Mouse (Mus musculus): Measurements from ENCODE around the gene Ewsr1. TPM values are rescaled to one million over a fixed set of nuclear protein-coding genes. Genes with fewer than 3 reads are reported as not detected.

Ewsr1 gene
- polyA plus RNA-seq, 1 experiment from 2014 or later = 463 TPM

- no peak for ATAC-seq (replicated peaks; ENCODE audit: extremely low read depth, insufficient read depth, low FRiP score)
- Histone ChIP-seq H3K9ac (ENCODE audit: low read length) (peak overlapping the region; percentile 42; the same call in 1 of the 2 replicates), H3K27me3 (ENCODE audit: control insufficient read depth, insufficient read depth, low read length) (peaks cover 41% of the 10 kb centered on the region), H3K36me3 (ENCODE audit: control insufficient read depth, insufficient read depth) (no peaks in the 10 kb centered on the region), H3K4me1 (ENCODE audit: control insufficient read depth, insufficient read depth, low read length) (peaks cover 51% of the 10 kb centered on the region), H3K27ac (ENCODE audit: low read length) (no peak overlapping the region), H3K4me3 (ENCODE audit: low read length) (peak overlapping the region; percentile 44), H3K4me2 (ENCODE audit: low read depth, low read length) (peak overlapping the region; percentile 85), H3K9me3 (replicated peaks; ENCODE audit: control insufficient read depth, low read length) (no peaks in the 10 kb centered on the region)
- WGBS = 41% methylated on average over 13 of the region's 13 CpGs
These were observed 36.7 kb downstream of the Ewsr1 start for GRCm38 (mm10) chr11:5062326-5062725.

GRCm38 (mm10) chr11:5061413-5062139, 37.5 kb downstream of the Ewsr1 start:
- no peaks in the 10 kb centered on the region for H3K36me3 ChIP-seq (ENCODE audit: control insufficient read depth, insufficient read depth)
- peaks cover 51% of the 10 kb centered on the region for H3K4me1 ChIP-seq (ENCODE audit: control insufficient read depth, insufficient read depth, low read length)
- peaks cover 47% of the 10 kb centered on the region for H3K27me3 ChIP-seq (ENCODE audit: control insufficient read depth, insufficient read depth, low read length)
- H3K4me3 ChIP-seq (ENCODE audit: low read length) = peak overlapping the region; percentile 44
- WGBS = 4% methylated on average over 44 of the region's 62 CpGs
- H3K4me2 ChIP-seq (ENCODE audit: low read depth, low read length) = peak overlapping the region; percentile 85
- H3K27ac ChIP-seq (ENCODE audit: low read length) = 0 out of 2 replicates have a peak overlapping the region, but pooled peaks have one; percentile 12
- peak; percentile 51 for ATAC-seq (replicated peaks; ENCODE audit: extremely low read depth, insufficient read depth, low FRiP score)
- H3K9me3 ChIP-seq (replicated peaks; ENCODE audit: control insufficient read depth, low read length) = no peaks in the 10 kb centered on the region
- H3K9ac ChIP-seq (ENCODE audit: low read length) = peak overlapping the region; percentile 67

- Histone ChIP-seq H3K9me3 (replicated peaks; ENCODE audit: control insufficient read depth, low read length) (no peaks in the 10 kb centered on the region), H3K36me3 (ENCODE audit: control insufficient read depth, insufficient read depth) (no peaks in the 10 kb centered on the region), H3K27ac (ENCODE audit: low read length) (no peak overlapping the region), H3K27me3 (ENCODE audit: control insufficient read depth, insufficient read depth, low read length) (peaks cover 53% of the 10 kb centered on the region), H3K9ac (ENCODE audit: low read length) (peak overlapping the region; percentile 67), H3K4me3 (ENCODE audit: low read length) (peak overlapping the region; percentile 44), H3K4me2 (ENCODE audit: low read depth, low read length) (peak overlapping the region; percentile 85), H3K4me1 (ENCODE audit: control insufficient read depth, insufficient read depth, low read length) (peaks cover 53% of the 10 kb centered on the region)
- no peak for ATAC-seq (replicated peaks; ENCODE audit: extremely low read depth, insufficient read depth, low FRiP score)
- 69% methylated on average over 25 of the region's 28 CpGs for WGBS
These were observed 38.2 kb downstream of the Ewsr1 start for GRCm38 (mm10) chr11:5060756-5061412.

GRCm38 (mm10) chr11:5059704-5060156, 39.3 kb downstream of the Ewsr1 start:
- no peak overlapping the region for H3K4me3 ChIP-seq (ENCODE audit: low read length)
- peaks cover 59% of the 10 kb centered on the region for H3K27me3 ChIP-seq (ENCODE audit: control insufficient read depth, insufficient read depth, low read length)
- H3K36me3 ChIP-seq (ENCODE audit: control insufficient read depth, insufficient read depth) = no peaks in the 10 kb centered on the region
- H3K4me1 ChIP-seq (ENCODE audit: control insufficient read depth, insufficient read depth, low read length) = peaks cover 48% of the 10 kb centered on the region
- H3K9ac ChIP-seq (ENCODE audit: low read length) = no peak overlapping the region
- H3K9me3 ChIP-seq (replicated peaks; ENCODE audit: control insufficient read depth, low read length) = no peaks in the 10 kb centered on the region
- no peak overlapping the region for H3K4me2 ChIP-seq (ENCODE audit: low read depth, low read length)
- ATAC-seq (replicated peaks; ENCODE audit: extremely low read depth, insufficient read depth, low FRiP score) = no peak
- H3K27ac ChIP-seq (ENCODE audit: low read length) = no peak overlapping the region
- 10% methylated on average over 27 of the region's 27 CpGs for WGBS

GRCm38 (mm10) chr11:5059230-5059629, 39.8 kb downstream of the Ewsr1 start:
- H3K27ac ChIP-seq (ENCODE audit: low read length) = no peak overlapping the region
- H3K9ac ChIP-seq (ENCODE audit: low read length) = no peak overlapping the region
- WGBS = 24% methylated on average over 14 of the region's 14 CpGs
- no peaks in the 10 kb centered on the region for H3K36me3 ChIP-seq (ENCODE audit: control insufficient read depth, insufficient read depth)
- H3K4me3 ChIP-seq (ENCODE audit: low read length) = no peak overlapping the region
- H3K27me3 ChIP-seq (ENCODE audit: control insufficient read depth, insufficient read depth, low read length) = peaks cover 59% of the 10 kb centered on the region
- ATAC-seq (replicated peaks; ENCODE audit: extremely low read depth, insufficient read depth, low FRiP score) = no peak
- H3K9me3 ChIP-seq (replicated peaks; ENCODE audit: control insufficient read depth, low read length) = no peaks in the 10 kb centered on the region
- no peak overlapping the region for H3K4me2 ChIP-seq (ENCODE audit: low read depth, low read length)
- H3K4me1 ChIP-seq (ENCODE audit: control insufficient read depth, insufficient read depth, low read length) = peaks cover 44% of the 10 kb centered on the region

- Histone ChIP-seq H3K9me3 (replicated peaks; ENCODE audit: control insufficient read depth, low read length) (no peaks in the 10 kb centered on the region), H3K27me3 (ENCODE audit: control insufficient read depth, insufficient read depth, low read length) (peaks cover 59% of the 10 kb centered on the region), H3K27ac (ENCODE audit: low read length) (no peak overlapping the region), H3K4me2 (ENCODE audit: low read depth, low read length) (no peak overlapping the region), H3K4me3 (ENCODE audit: low read length) (no peak overlapping the region), H3K9ac (ENCODE audit: low read length) (no peak overlapping the region), H3K36me3 (ENCODE audit: control insufficient read depth, insufficient read depth) (no peaks in the 10 kb centered on the region), H3K4me1 (ENCODE audit: control insufficient read depth, insufficient read depth, low read length) (peaks cover 39% of the 10 kb centered on the region)
- WGBS = 31% methylated on average over 9 of the region's 9 CpGs
- ATAC-seq (replicated peaks; ENCODE audit: extremely low read depth, insufficient read depth, low FRiP score) = no peak
These were observed 40.3 kb downstream of the Ewsr1 start for GRCm38 (mm10) chr11:5058783-5059182.

GRCm38 (mm10) chr11:5057856-5058641, 41.0 kb downstream of the Ewsr1 start, which contains the start of gene Rasl10a:
Gene Rasl10a (plus strand): TSS chr11:5058128.
- no peaks in the 10 kb centered on the region for H3K9me3 ChIP-seq (replicated peaks; ENCODE audit: control insufficient read depth, low read length)
- ATAC-seq (replicated peaks; ENCODE audit: extremely low read depth, insufficient read depth, low FRiP score) = 0 out of 2 replicates have a peak, but pooled peaks have one; percentile 2
- WGBS = 2% methylated on average over 76 of the region's 77 CpGs
- peak within 1 kb of the TSS; percentile 99 for H3K4me2 ChIP-seq (ENCODE audit: low read depth, low read length)
- peaks cover 34% of the 10 kb centered on the region for H3K4me1 ChIP-seq (ENCODE audit: control insufficient read depth, insufficient read depth, low read length)
- no peak within 1 kb of the TSS for H3K27ac ChIP-seq (ENCODE audit: low read length)
- H3K9ac ChIP-seq (ENCODE audit: low read length) = peak within 1 kb of the TSS; percentile 72
- peaks cover 59% of the 10 kb centered on the region for H3K27me3 ChIP-seq (ENCODE audit: control insufficient read depth, insufficient read depth, low read length)
- peak within 1 kb of the TSS; percentile 67 for H3K4me3 ChIP-seq (ENCODE audit: low read length)
- no peaks in the 10 kb centered on the region for H3K36me3 ChIP-seq (ENCODE audit: control insufficient read depth, insufficient read depth)

GRCm38 (mm10) chr11:5057541-5057855, 41.6 kb downstream of the Ewsr1 start:
- ATAC-seq (replicated peaks; ENCODE audit: extremely low read depth, insufficient read depth, low FRiP score) = no peak
- H3K9ac ChIP-seq (ENCODE audit: low read length) = peak overlapping the region; percentile 72
- H3K27me3 ChIP-seq (ENCODE audit: control insufficient read depth, insufficient read depth, low read length) = peaks cover 55% of the 10 kb centered on the region
- WGBS = 29% methylated on average over 8 of the region's 8 CpGs
- H3K9me3 ChIP-seq (replicated peaks; ENCODE audit: control insufficient read depth, low read length) = no peaks in the 10 kb centered on the region
- H3K36me3 ChIP-seq (ENCODE audit: control insufficient read depth, insufficient read depth) = no peaks in the 10 kb centered on the region
- H3K4me2 ChIP-seq (ENCODE audit: low read depth, low read length) = peak overlapping the region; percentile 99
- no peak overlapping the region for H3K27ac ChIP-seq (ENCODE audit: low read length)
- H3K4me3 ChIP-seq (ENCODE audit: low read length) = peak overlapping the region; percentile 67
- H3K4me1 ChIP-seq (ENCODE audit: control insufficient read depth, insufficient read depth, low read length) = peaks cover 29% of the 10 kb centered on the region
